Mouse (Mus musculus): ENCODE measurements around the gene Fbxl19. TPM values are rescaled to one million over a fixed set of nuclear protein-coding genes. Genes with fewer than 3 reads are reported as not detected.

Fbxl19 gene
- total and polyA plus RNA-seq, 2 experiments, result 1.9 to 4.7 TPM

- H3K27me3 ChIP-seq (ENCODE audit: control insufficient read depth, insufficient read depth, low read length), result no peaks in the 10 kb centered on the region
- H3K4me3 ChIP-seq (ENCODE audit: insufficient read depth, low read depth, low read length), result no peak overlapping the region
- H3K36me3 ChIP-seq (ENCODE audit: control insufficient read depth, insufficient read depth, low read length), result no peaks in the 10 kb centered on the region
- no peak overlapping the region for H3K27ac ChIP-seq (replicated peaks; ENCODE audit: insufficient read depth, low read depth, low read length)
- DNase-seq (ENCODE audit: extremely low read depth, low read depth, low spot score), result no peak
- peaks cover 9% of the 10 kb centered on the region for H3K4me1 ChIP-seq (ENCODE audit: control insufficient read depth, insufficient read depth, low read length)
- H3K9ac ChIP-seq (ENCODE audit: low read depth, low read length), result no peak overlapping the region
- H3K79me2 ChIP-seq (ENCODE audit: control insufficient read depth, insufficient read depth, low read length), result no peaks in the 10 kb centered on the region
- 94% methylated on average over 4 of the region's 4 CpGs for WGBS
- TF ChIP-seq POLR2A (IDR thresholded peaks at IDR 0.05; ENCODE audit: extremely low read depth, insufficient read depth, low read length) (no peak), CTCF (IDR thresholded peaks at IDR 0.05; ENCODE audit: low read depth, low read length) (no peak)
Measured at GRCm38 (mm10) chr7:127705706-127706105, 38.6 kb upstream of the Fbxl19 start.

GRCm38 (mm10) chr7:127707045-127707956, 37.0 kb upstream of the Fbxl19 start:
- Histone ChIP-seq H3K27me3 (ENCODE audit: control insufficient read depth, insufficient read depth, low read length) (no peaks in the 10 kb centered on the region), H3K79me2 (ENCODE audit: control insufficient read depth, insufficient read depth, low read length) (no peaks in the 10 kb centered on the region), H3K9ac (ENCODE audit: low read depth, low read length) (no peak overlapping the region), H3K4me3 (ENCODE audit: insufficient read depth, low read depth, low read length) (no peak overlapping the region), H3K27ac (replicated peaks; ENCODE audit: insufficient read depth, low read depth, low read length) (no peak overlapping the region), H3K4me1 (ENCODE audit: control insufficient read depth, insufficient read depth, low read length) (peaks cover 13% of the 10 kb centered on the region), H3K36me3 (ENCODE audit: control insufficient read depth, insufficient read depth, low read length) (no peaks in the 10 kb centered on the region)
- TF ChIP-seq POLR2A (IDR thresholded peaks at IDR 0.05; ENCODE audit: extremely low read depth, insufficient read depth, low read length), result no peak
- no peak for TF ChIP-seq CTCF (IDR thresholded peaks at IDR 0.05; ENCODE audit: low read depth, low read length)
- 76% methylated on average over 22 of the region's 22 CpGs for WGBS
- DNase-seq (ENCODE audit: extremely low read depth, low read depth, low spot score), result no peak

GRCm38 (mm10) chr7:127707957-127708206, 36.5 kb upstream of the Fbxl19 start:
- Histone ChIP-seq H3K27me3 (ENCODE audit: control insufficient read depth, insufficient read depth, low read length) (no peaks in the 10 kb centered on the region), H3K4me1 (ENCODE audit: control insufficient read depth, insufficient read depth, low read length) (peaks cover 13% of the 10 kb centered on the region), H3K4me3 (ENCODE audit: insufficient read depth, low read depth, low read length) (peak overlapping the region; percentile 86), H3K36me3 (ENCODE audit: control insufficient read depth, insufficient read depth, low read length) (no peaks in the 10 kb centered on the region), H3K79me2 (ENCODE audit: control insufficient read depth, insufficient read depth, low read length) (no peaks in the 10 kb centered on the region), H3K9ac (ENCODE audit: low read depth, low read length) (peak overlapping the region; percentile 75), H3K27ac (replicated peaks; ENCODE audit: insufficient read depth, low read depth, low read length) (peak overlapping the region; percentile 53; the same call in 1 of the 2 replicates)
- DNase-seq (ENCODE audit: extremely low read depth, low read depth, low spot score), result no peak
- no peak for TF ChIP-seq POLR2A (IDR thresholded peaks at IDR 0.05; ENCODE audit: extremely low read depth, insufficient read depth, low read length)
- no peak for TF ChIP-seq CTCF (IDR thresholded peaks at IDR 0.05; ENCODE audit: low read depth, low read length)
- WGBS, result 6% methylated on average over 5 of the region's 5 CpGs

GRCm38 (mm10) chr7:127708207-127709078, 35.9 kb upstream of the Fbxl19 start, which contains the start of gene Bcl7c:
Gene Bcl7c, minus strand, starts transcription at chr7:127708933.
- H3K4me3 ChIP-seq (ENCODE audit: insufficient read depth, low read depth, low read length), result peak within 1 kb of the TSS; percentile 86
- no peaks in the 10 kb centered on the region for H3K79me2 ChIP-seq (ENCODE audit: control insufficient read depth, insufficient read depth, low read length)
- H3K27ac ChIP-seq (replicated peaks; ENCODE audit: insufficient read depth, low read depth, low read length), result peak within 1 kb of the TSS; percentile 53
- H3K9ac ChIP-seq (ENCODE audit: low read depth, low read length), result peak within 1 kb of the TSS; percentile 75
- TF ChIP-seq CTCF (IDR thresholded peaks at IDR 0.05; ENCODE audit: low read depth, low read length) (peak; percentile 68), POLR2A (IDR thresholded peaks at IDR 0.05; ENCODE audit: extremely low read depth, insufficient read depth, low read length) (no peak)
- H3K4me1 ChIP-seq (ENCODE audit: control insufficient read depth, insufficient read depth, low read length), result peaks cover 13% of the 10 kb centered on the region
- WGBS, result 1% methylated on average over 87 of the region's 90 CpGs
- H3K36me3 ChIP-seq (ENCODE audit: control insufficient read depth, insufficient read depth, low read length), result no peaks in the 10 kb centered on the region
- no peaks in the 10 kb centered on the region for H3K27me3 ChIP-seq (ENCODE audit: control insufficient read depth, insufficient read depth, low read length)
- peak; percentile 58 for DNase-seq (ENCODE audit: extremely low read depth, low read depth, low spot score)

GRCm38 (mm10) chr7:127709261-127709979, 34.9 kb upstream of the Fbxl19 start:
- H3K9ac ChIP-seq (ENCODE audit: low read depth, low read length), result no peak overlapping the region
- no peaks in the 10 kb centered on the region for H3K27me3 ChIP-seq (ENCODE audit: control insufficient read depth, insufficient read depth, low read length)
- no peaks in the 10 kb centered on the region for H3K79me2 ChIP-seq (ENCODE audit: control insufficient read depth, insufficient read depth, low read length)
- H3K36me3 ChIP-seq (ENCODE audit: control insufficient read depth, insufficient read depth, low read length), result no peaks in the 10 kb centered on the region
- no peak overlapping the region for H3K27ac ChIP-seq (replicated peaks; ENCODE audit: insufficient read depth, low read depth, low read length)
- TF ChIP-seq POLR2A (IDR thresholded peaks at IDR 0.05; ENCODE audit: extremely low read depth, insufficient read depth, low read length), result no peak
- no peak for TF ChIP-seq CTCF (IDR thresholded peaks at IDR 0.05; ENCODE audit: low read depth, low read length)
- peaks cover 10% of the 10 kb centered on the region for H3K4me1 ChIP-seq (ENCODE audit: control insufficient read depth, insufficient read depth, low read length)
- no peak for DNase-seq (ENCODE audit: extremely low read depth, low read depth, low spot score)
- 66% methylated on average over 5 of the region's 5 CpGs for WGBS
- H3K4me3 ChIP-seq (ENCODE audit: insufficient read depth, low read depth, low read length), result no peak overlapping the region
